Mouse (Mus musculus): ENCODE measurements around the gene Nr2c1. TPM values are rescaled to one million over a fixed set of nuclear protein-coding genes. Genes with fewer than 3 reads are reported as not detected.

Nr2c1 gene
- polyA plus RNA-seq, 1 experiment from 2014 or later = 7.0 TPM

- Histone ChIP-seq H3K4me3 (replicated peaks; ENCODE audit: low read length) (no peak overlapping the region), H3K9ac (no peak overlapping the region), H3K27me3 (ENCODE audit: control insufficient read depth, insufficient read depth, low read length) (no peaks in the 10 kb centered on the region), H3K27ac (no peak overlapping the region), H3K4me1 (replicated peaks; ENCODE audit: control insufficient read depth, insufficient read depth, low read length) (no peaks in the 10 kb centered on the region), H3K4me2 (replicated peaks) (no peak overlapping the region), H3K36me3 (replicated peaks; ENCODE audit: control insufficient read depth, insufficient read depth) (0 out of 2 replicates have a peak, but pooled peaks cover 2% of the 10 kb centered on the region), H3K9me3 (ENCODE audit: control insufficient read depth, low read length) (no peaks in the 10 kb centered on the region)
- ATAC-seq (ENCODE audit: low FRiP score) = no peak
- 90% methylated on average over 12 of the region's 12 CpGs for WGBS
- no peak for DNase-seq (ENCODE audit: low spot score)
Observed at GRCm38 (mm10) chr10:94134535-94135390, 13.1 kb upstream of the Nr2c1 start.

GRCm38 (mm10) chr10:94138890-94139482 is 8.8 kb upstream of the Nr2c1 start:
- no peak overlapping the region for H3K9ac ChIP-seq
- 0 out of 2 replicates have a peak, but pooled peaks cover 8% of the 10 kb centered on the region for H3K36me3 ChIP-seq (replicated peaks; ENCODE audit: control insufficient read depth, insufficient read depth)
- no peak for DNase-seq (ENCODE audit: low spot score)
- H3K27ac ChIP-seq = no peak overlapping the region
- no peak for ATAC-seq (ENCODE audit: low FRiP score)
- no peaks in the 10 kb centered on the region for H3K27me3 ChIP-seq (ENCODE audit: control insufficient read depth, insufficient read depth, low read length)
- H3K4me1 ChIP-seq (replicated peaks; ENCODE audit: control insufficient read depth, insufficient read depth, low read length) = no peaks in the 10 kb centered on the region
- H3K4me3 ChIP-seq (replicated peaks; ENCODE audit: low read length) = no peak overlapping the region
- H3K9me3 ChIP-seq (ENCODE audit: control insufficient read depth, low read length) = no peaks in the 10 kb centered on the region
- H3K4me2 ChIP-seq (replicated peaks) = no peak overlapping the region
- WGBS = 93% methylated on average over 10 of the region's 10 CpGs

DNA sequence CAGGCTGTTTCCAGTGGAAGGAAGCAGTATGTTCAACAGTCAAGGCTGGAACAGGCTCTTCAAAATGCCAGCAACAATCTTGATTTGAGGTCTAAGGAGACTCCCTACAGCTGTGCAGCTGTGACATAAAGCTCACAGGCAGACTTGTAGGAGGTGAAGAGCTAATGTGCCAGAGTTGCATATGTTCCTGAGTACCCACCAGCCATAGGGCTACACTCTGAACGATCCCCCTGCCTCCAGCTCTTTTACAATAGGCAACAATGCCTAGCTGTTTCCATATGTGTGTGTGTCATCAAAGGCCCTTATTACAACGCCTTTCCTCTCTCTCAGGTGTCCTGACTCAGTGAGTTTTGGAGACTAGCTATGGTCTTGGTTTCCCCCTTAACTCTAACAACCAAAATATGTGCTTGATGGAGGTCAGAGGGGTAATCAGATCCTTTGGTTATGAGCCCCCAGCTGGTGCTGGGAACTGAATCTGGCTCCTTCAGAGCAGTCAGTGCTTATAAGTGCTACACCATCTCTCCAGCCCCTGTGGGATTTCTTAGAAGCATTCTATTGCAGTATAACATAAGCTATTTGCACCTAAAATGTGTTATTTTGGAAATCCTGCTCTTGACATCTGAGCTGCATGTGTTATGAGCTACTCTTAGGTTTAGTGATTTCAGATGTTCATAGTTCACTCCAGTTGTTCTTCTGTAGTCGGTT is 7.4 kb upstream of the Nr2c1 start:
- 87% methylated on average over 3 of the region's 3 CpGs for WGBS
- no peak for ATAC-seq (ENCODE audit: low FRiP score)
- no peak overlapping the region for H3K4me3 ChIP-seq (replicated peaks; ENCODE audit: low read length)
- DNase-seq (ENCODE audit: low spot score) = no peak
- H3K9me3 ChIP-seq (ENCODE audit: control insufficient read depth, low read length) = no peaks in the 10 kb centered on the region
- no peak overlapping the region for H3K9ac ChIP-seq
- H3K27me3 ChIP-seq (ENCODE audit: control insufficient read depth, insufficient read depth, low read length) = no peaks in the 10 kb centered on the region
- H3K4me1 ChIP-seq (replicated peaks; ENCODE audit: control insufficient read depth, insufficient read depth, low read length) = no peaks in the 10 kb centered on the region
- no peak overlapping the region for H3K27ac ChIP-seq
- 0 out of 2 replicates have a peak, but pooled peaks cover 8% of the 10 kb centered on the region for H3K36me3 ChIP-seq (replicated peaks; ENCODE audit: control insufficient read depth, insufficient read depth)
- H3K4me2 ChIP-seq (replicated peaks) = no peak overlapping the region

- Histone ChIP-seq H3K9ac (no peak overlapping the region), H3K4me3 (replicated peaks; ENCODE audit: low read length) (no peak overlapping the region), H3K4me2 (replicated peaks) (no peak overlapping the region), H3K9me3 (ENCODE audit: control insufficient read depth, low read length) (no peaks in the 10 kb centered on the region), H3K27me3 (ENCODE audit: control insufficient read depth, insufficient read depth, low read length) (no peaks in the 10 kb centered on the region), H3K4me1 (replicated peaks; ENCODE audit: control insufficient read depth, insufficient read depth, low read length) (no peaks in the 10 kb centered on the region), H3K36me3 (replicated peaks; ENCODE audit: control insufficient read depth, insufficient read depth) (0 out of 2 replicates have a peak, but pooled peaks cover 8% of the 10 kb centered on the region), H3K27ac (no peak overlapping the region)
- no peak for DNase-seq (ENCODE audit: low spot score)
- ATAC-seq (ENCODE audit: low FRiP score) = no peak
- WGBS = 92% methylated on average over 3 of the region's 3 CpGs
Observed at GRCm38 (mm10) chr10:94142427-94142826, 5.4 kb upstream of the Nr2c1 start.

GRCm38 (mm10) chr10:94144581-94144980 is 3.2 kb upstream of the Nr2c1 start:
- H3K9me3 ChIP-seq (ENCODE audit: control insufficient read depth, low read length) = no peaks in the 10 kb centered on the region
- H3K4me2 ChIP-seq (replicated peaks) = no peak overlapping the region
- ATAC-seq (ENCODE audit: low FRiP score) (no peak), DNase-seq (ENCODE audit: low spot score) (no peak)
- no peak overlapping the region for H3K27ac ChIP-seq
- WGBS = 70% methylated on average over 5 of the region's 5 CpGs
- H3K4me1 ChIP-seq (replicated peaks; ENCODE audit: control insufficient read depth, insufficient read depth, low read length) = peaks cover 10% of the 10 kb centered on the region
- H3K9ac ChIP-seq = no peak overlapping the region
- H3K4me3 ChIP-seq (replicated peaks; ENCODE audit: low read length) = no peak overlapping the region
- no peaks in the 10 kb centered on the region for H3K27me3 ChIP-seq (ENCODE audit: control insufficient read depth, insufficient read depth, low read length)
- H3K36me3 ChIP-seq (replicated peaks; ENCODE audit: control insufficient read depth, insufficient read depth) = 0 out of 2 replicates have a peak, but pooled peaks cover 8% of the 10 kb centered on the region

DNA sequence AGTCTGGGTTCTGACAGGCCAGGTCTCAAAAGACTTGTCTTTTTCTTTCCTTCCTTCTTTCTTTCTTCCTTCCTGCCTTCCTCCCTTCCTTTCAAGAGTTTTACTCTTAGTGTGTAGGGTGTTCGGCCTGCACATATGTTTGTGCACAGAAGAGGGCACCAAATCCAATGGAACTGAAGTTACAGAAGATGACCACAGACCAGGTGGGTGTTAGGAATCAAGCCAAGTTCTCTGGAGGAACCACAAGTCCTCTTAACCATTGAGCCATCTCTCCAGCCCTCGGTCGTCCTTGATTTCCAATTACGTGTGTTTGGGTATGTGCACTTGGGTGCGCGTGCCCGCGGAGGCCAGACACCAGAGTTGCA is 450 bp upstream of the Nr2c1 start:
- no peak for DNase-seq (ENCODE audit: low spot score)
- Histone ChIP-seq H3K4me1 (replicated peaks; ENCODE audit: control insufficient read depth, insufficient read depth, low read length) (peaks cover 15% of the 10 kb centered on the region), H3K9ac (peak overlapping the region; percentile 85), H3K36me3 (replicated peaks; ENCODE audit: control insufficient read depth, insufficient read depth) (no peaks in the 10 kb centered on the region), H3K4me3 (replicated peaks; ENCODE audit: low read length) (peak overlapping the region; percentile 73), H3K9me3 (ENCODE audit: control insufficient read depth, low read length) (no peaks in the 10 kb centered on the region), H3K27me3 (ENCODE audit: control insufficient read depth, insufficient read depth, low read length) (no peaks in the 10 kb centered on the region), H3K27ac (no peak overlapping the region), H3K4me2 (replicated peaks) (peak overlapping the region; percentile 49)
- no peak for ATAC-seq (ENCODE audit: low FRiP score)
- 12% methylated on average over 8 of the region's 8 CpGs for WGBS

DNA sequence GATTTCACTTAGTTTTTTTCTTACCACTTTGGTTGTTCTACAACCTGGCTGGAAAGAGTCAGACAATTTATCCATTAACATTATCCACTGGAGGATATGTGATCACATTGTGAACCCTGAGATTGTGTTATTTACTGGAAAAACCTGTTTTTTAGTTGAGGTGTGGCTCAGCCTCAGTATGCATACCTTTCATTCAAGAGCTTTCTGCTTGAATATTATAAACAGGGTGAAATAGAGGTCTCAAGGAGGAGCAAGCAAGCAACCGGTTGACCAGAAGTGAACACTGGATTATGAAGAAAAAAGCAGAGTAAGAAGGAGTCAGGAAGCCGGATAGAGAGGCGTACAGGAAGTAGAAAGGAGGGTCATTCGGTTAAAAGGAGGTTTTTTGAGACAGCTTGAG is 3.7 kb downstream of the Nr2c1 start:
- ATAC-seq (ENCODE audit: low FRiP score) (no peak), DNase-seq (ENCODE audit: low spot score) (no peak)
- Histone ChIP-seq H3K4me2 (replicated peaks) (no peak overlapping the region), H3K27ac (no peak overlapping the region), H3K4me3 (replicated peaks; ENCODE audit: low read length) (no peak overlapping the region), H3K9ac (no peak overlapping the region), H3K36me3 (replicated peaks; ENCODE audit: control insufficient read depth, insufficient read depth) (peaks cover 3% of the 10 kb centered on the region; the same call in 1 of the 2 replicates), H3K4me1 (replicated peaks; ENCODE audit: control insufficient read depth, insufficient read depth, low read length) (peaks cover 15% of the 10 kb centered on the region), H3K9me3 (ENCODE audit: control insufficient read depth, low read length) (no peaks in the 10 kb centered on the region), H3K27me3 (ENCODE audit: control insufficient read depth, insufficient read depth, low read length) (no peaks in the 10 kb centered on the region)
- 91% methylated on average over 4 of the region's 4 CpGs for WGBS

- Histone ChIP-seq H3K4me1 (replicated peaks; ENCODE audit: control insufficient read depth, insufficient read depth, low read length) (peaks cover 12% of the 10 kb centered on the region), H3K4me2 (replicated peaks) (no peak overlapping the region), H3K36me3 (replicated peaks; ENCODE audit: control insufficient read depth, insufficient read depth) (peaks cover 22% of the 10 kb centered on the region), H3K9me3 (ENCODE audit: control insufficient read depth, low read length) (no peaks in the 10 kb centered on the region), H3K27ac (no peak overlapping the region), H3K27me3 (ENCODE audit: control insufficient read depth, insufficient read depth, low read length) (no peaks in the 10 kb centered on the region), H3K9ac (no peak overlapping the region), H3K4me3 (replicated peaks; ENCODE audit: low read length) (no peak overlapping the region)
- no peak for ATAC-seq (ENCODE audit: low FRiP score)
- no peak for DNase-seq (ENCODE audit: low spot score)
Observed at GRCm38 (mm10) chr10:94153841-94154240, 6.0 kb downstream of the Nr2c1 start.

DNA sequence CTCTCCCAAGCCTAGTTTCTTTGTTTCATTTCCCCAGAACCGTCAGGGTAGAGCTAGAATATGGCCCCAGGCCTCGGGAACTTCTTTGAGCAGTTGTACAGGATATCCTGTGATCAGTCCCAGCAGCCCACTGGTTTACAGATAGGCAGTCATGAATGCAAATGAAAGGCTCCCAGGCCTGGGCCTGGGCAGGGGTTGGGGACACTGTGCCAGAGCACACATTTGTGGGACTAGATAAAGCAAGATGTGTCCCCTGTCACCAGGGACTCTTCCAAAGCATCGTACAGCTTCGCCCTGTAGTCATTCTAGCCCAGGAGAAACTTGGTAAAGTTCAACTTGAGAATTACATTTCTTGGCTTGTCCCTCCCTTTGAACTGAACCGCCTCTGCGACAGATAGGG is 11.1 kb downstream of the Nr2c1 start:
- Histone ChIP-seq H3K27ac (no peak overlapping the region), H3K4me3 (replicated peaks; ENCODE audit: low read length) (no peak overlapping the region), H3K4me2 (replicated peaks) (no peak overlapping the region), H3K36me3 (replicated peaks; ENCODE audit: control insufficient read depth, insufficient read depth) (peaks cover 54% of the 10 kb centered on the region), H3K9me3 (ENCODE audit: control insufficient read depth, low read length) (no peaks in the 10 kb centered on the region), H3K27me3 (ENCODE audit: control insufficient read depth, insufficient read depth, low read length) (no peaks in the 10 kb centered on the region), H3K4me1 (replicated peaks; ENCODE audit: control insufficient read depth, insufficient read depth, low read length) (no peaks in the 10 kb centered on the region), H3K9ac (no peak overlapping the region)
- DNase-seq (ENCODE audit: low spot score) (no peak), ATAC-seq (ENCODE audit: low FRiP score) (no peak)
- 90% methylated on average over 6 of the region's 6 CpGs for WGBS
